Mouse (Mus musculus): ENCODE results near the gene Pcsk2. TPM values are rescaled to one million over a fixed set of nuclear protein-coding genes. Genes with fewer than 3 reads are reported as not detected.

Gene Pcsk2
- polyA plus RNA-seq, 1 experiment from 2014 or later, result 1.7 TPM

- Histone ChIP-seq H3K36me3 (ENCODE audit: insufficient read depth, low read length) (no peaks in the 10 kb centered on the region), H3K27me3 (ENCODE audit: insufficient read depth, low read length) (no peaks in the 10 kb centered on the region), H3K4me3 (ENCODE audit: low read length) (no peak overlapping the region), H3K4me1 (ENCODE audit: insufficient read depth, low read length) (0 out of 2 replicates have a peak, but pooled peaks cover 7% of the 10 kb centered on the region), H3K9ac (replicated peaks; ENCODE audit: low read length) (no peak overlapping the region), H3K9me3 (ENCODE audit: low read length) (no peaks in the 10 kb centered on the region), H3K27ac (ENCODE audit: low read length) (no peak overlapping the region), H3K4me2 (replicated peaks; ENCODE audit: low read depth, low read length) (no peak overlapping the region)
- no peak for ATAC-seq (ENCODE audit: low FRiP score, low TSS enrichment)
- whole genome bisulfite sequencing, result 95% methylated on average over 2 of the region's 2 CpGs
Measured at GRCm38 (mm10) chr2:143683513-143683912, 137.6 kb downstream of the Pcsk2 start.

- Histone ChIP-seq H3K27me3 (ENCODE audit: insufficient read depth, low read length) (no peaks in the 10 kb centered on the region), H3K4me3 (ENCODE audit: low read length) (no peak overlapping the region), H3K36me3 (ENCODE audit: insufficient read depth, low read length) (no peaks in the 10 kb centered on the region), H3K9ac (replicated peaks; ENCODE audit: low read length) (no peak overlapping the region), H3K4me2 (replicated peaks; ENCODE audit: low read depth, low read length) (no peak overlapping the region), H3K27ac (ENCODE audit: low read length) (no peak overlapping the region), H3K4me1 (ENCODE audit: insufficient read depth, low read length) (no peaks in the 10 kb centered on the region), H3K9me3 (ENCODE audit: low read length) (peaks cover 12% of the 10 kb centered on the region)
- no peak for ATAC-seq (ENCODE audit: low FRiP score, low TSS enrichment)
- 65% methylated on average over 3 of the region's 3 CpGs for WGBS
Measured at GRCm38 (mm10) chr2:143691244-143691643, 145.3 kb downstream of the Pcsk2 start.

- peak; percentile 88 for ATAC-seq (ENCODE audit: low FRiP score, low TSS enrichment)
- H3K27me3 ChIP-seq (ENCODE audit: insufficient read depth, low read length), result no peaks in the 10 kb centered on the region
- H3K4me1 ChIP-seq (ENCODE audit: insufficient read depth, low read length), result no peaks in the 10 kb centered on the region
- no peaks in the 10 kb centered on the region for H3K36me3 ChIP-seq (ENCODE audit: insufficient read depth, low read length)
- no peak overlapping the region for H3K9ac ChIP-seq (replicated peaks; ENCODE audit: low read length)
- H3K27ac ChIP-seq (ENCODE audit: low read length), result peak overlapping the region; percentile 22
- H3K4me3 ChIP-seq (ENCODE audit: low read length), result 0 out of 2 replicates have a peak overlapping the region, but pooled peaks have one; percentile 3
- peak overlapping the region; percentile 16; the same call in 1 of the 2 replicates for H3K4me2 ChIP-seq (replicated peaks; ENCODE audit: low read depth, low read length)
- H3K9me3 ChIP-seq (ENCODE audit: low read length), result peaks cover 12% of the 10 kb centered on the region
- WGBS, result 27% methylated on average over 14 of the region's 14 CpGs
Measured at GRCm38 (mm10) chr2:143696026-143696557, 150.1 kb downstream of the Pcsk2 start.

GRCm38 (mm10) chr2:143696704-143697103 is 150.7 kb downstream of the Pcsk2 start:
- H3K9ac ChIP-seq (replicated peaks; ENCODE audit: low read length), result no peak overlapping the region
- no peak overlapping the region for H3K4me2 ChIP-seq (replicated peaks; ENCODE audit: low read depth, low read length)
- peaks cover 12% of the 10 kb centered on the region for H3K9me3 ChIP-seq (ENCODE audit: low read length)
- H3K27me3 ChIP-seq (ENCODE audit: insufficient read depth, low read length), result no peaks in the 10 kb centered on the region
- H3K27ac ChIP-seq (ENCODE audit: low read length), result no peak overlapping the region
- WGBS, result 88% methylated on average over 7 of the region's 7 CpGs
- no peaks in the 10 kb centered on the region for H3K4me1 ChIP-seq (ENCODE audit: insufficient read depth, low read length)
- H3K4me3 ChIP-seq (ENCODE audit: low read length), result no peak overlapping the region
- H3K36me3 ChIP-seq (ENCODE audit: insufficient read depth, low read length), result no peaks in the 10 kb centered on the region
- no peak for ATAC-seq (ENCODE audit: low FRiP score, low TSS enrichment)

- no peak overlapping the region for H3K9ac ChIP-seq (replicated peaks; ENCODE audit: low read length)
- 83% methylated on average over 5 of the region's 5 CpGs for WGBS
Measured at GRCm38 (mm10) chr2:143701141-143701540, 155.2 kb downstream of the Pcsk2 start.

GRCm38 (mm10) chr2:143702931-143703344 is 157.0 kb downstream of the Pcsk2 start:
- Histone ChIP-seq H3K27ac (ENCODE audit: low read length) (no peak overlapping the region), H3K9me3 (ENCODE audit: low read length) (no peaks in the 10 kb centered on the region), H3K27me3 (ENCODE audit: insufficient read depth, low read length) (no peaks in the 10 kb centered on the region), H3K4me1 (ENCODE audit: insufficient read depth, low read length) (no peaks in the 10 kb centered on the region), H3K9ac (replicated peaks; ENCODE audit: low read length) (no peak overlapping the region), H3K36me3 (ENCODE audit: insufficient read depth, low read length) (no peaks in the 10 kb centered on the region), H3K4me3 (ENCODE audit: low read length) (no peak overlapping the region), H3K4me2 (replicated peaks; ENCODE audit: low read depth, low read length) (no peak overlapping the region)
- WGBS, result 79% methylated on average over 3 of the region's 3 CpGs
- ATAC-seq (ENCODE audit: low FRiP score, low TSS enrichment), result no peak

More at GRCm38 (mm10) chr2:143701141-143701540, 155.2 kb downstream of the Pcsk2 start:
- no peak overlapping the region for H3K4me3 ChIP-seq (ENCODE audit: low read length)
- H3K27ac ChIP-seq (ENCODE audit: low read length), result no peak overlapping the region
- H3K27me3 ChIP-seq (ENCODE audit: insufficient read depth, low read length), result no peaks in the 10 kb centered on the region
- no peak overlapping the region for H3K4me2 ChIP-seq (replicated peaks; ENCODE audit: low read depth, low read length)
- no peaks in the 10 kb centered on the region for H3K4me1 ChIP-seq (ENCODE audit: insufficient read depth, low read length)
- no peaks in the 10 kb centered on the region for H3K36me3 ChIP-seq (ENCODE audit: insufficient read depth, low read length)
- no peaks in the 10 kb centered on the region for H3K9me3 ChIP-seq (ENCODE audit: low read length)
- ATAC-seq (ENCODE audit: low FRiP score, low TSS enrichment), result no peak

- Histone ChIP-seq H3K4me2 (replicated peaks; ENCODE audit: low read depth, low read length) (no peak overlapping the region), H3K27ac (ENCODE audit: low read length) (no peak overlapping the region), H3K4me1 (ENCODE audit: insufficient read depth, low read length) (no peaks in the 10 kb centered on the region), H3K36me3 (ENCODE audit: insufficient read depth, low read length) (no peaks in the 10 kb centered on the region), H3K4me3 (ENCODE audit: low read length) (no peak overlapping the region), H3K9ac (replicated peaks; ENCODE audit: low read length) (no peak overlapping the region), H3K27me3 (ENCODE audit: insufficient read depth, low read length) (no peaks in the 10 kb centered on the region), H3K9me3 (ENCODE audit: low read length) (no peaks in the 10 kb centered on the region)
- 77% methylated on average over 3 of the region's 3 CpGs for WGBS
- no peak for ATAC-seq (ENCODE audit: low FRiP score, low TSS enrichment)
Measured at GRCm38 (mm10) chr2:143708205-143708604, 162.2 kb downstream of the Pcsk2 start.

GRCm38 (mm10) chr2:143709249-143709648 is 163.3 kb downstream of the Pcsk2 start:
- no peaks in the 10 kb centered on the region for H3K27me3 ChIP-seq (ENCODE audit: insufficient read depth, low read length)
- H3K4me2 ChIP-seq (replicated peaks; ENCODE audit: low read depth, low read length), result no peak overlapping the region
- no peaks in the 10 kb centered on the region for H3K9me3 ChIP-seq (ENCODE audit: low read length)
- no peak overlapping the region for H3K27ac ChIP-seq (ENCODE audit: low read length)
- H3K4me3 ChIP-seq (ENCODE audit: low read length), result no peak overlapping the region
- H3K4me1 ChIP-seq (ENCODE audit: insufficient read depth, low read length), result no peaks in the 10 kb centered on the region
- H3K9ac ChIP-seq (replicated peaks; ENCODE audit: low read length), result no peak overlapping the region
- no peak for ATAC-seq (ENCODE audit: low FRiP score, low TSS enrichment)
- H3K36me3 ChIP-seq (ENCODE audit: insufficient read depth, low read length), result no peaks in the 10 kb centered on the region
- WGBS, result 29% methylated on average over 4 of the region's 4 CpGs

- Histone ChIP-seq H3K4me3 (ENCODE audit: low read length) (no peak overlapping the region), H3K9me3 (ENCODE audit: low read length) (no peaks in the 10 kb centered on the region), H3K4me2 (replicated peaks; ENCODE audit: low read depth, low read length) (no peak overlapping the region), H3K9ac (replicated peaks; ENCODE audit: low read length) (no peak overlapping the region), H3K27me3 (ENCODE audit: insufficient read depth, low read length) (no peaks in the 10 kb centered on the region), H3K27ac (ENCODE audit: low read length) (no peak overlapping the region), H3K4me1 (ENCODE audit: insufficient read depth, low read length) (no peaks in the 10 kb centered on the region), H3K36me3 (ENCODE audit: insufficient read depth, low read length) (no peaks in the 10 kb centered on the region)
- 26% methylated on average over 2 of the region's 2 CpGs for WGBS
- ATAC-seq (ENCODE audit: low FRiP score, low TSS enrichment), result no peak
Measured at GRCm38 (mm10) chr2:143709979-143710378, 164.0 kb downstream of the Pcsk2 start.

- Histone ChIP-seq H3K4me3 (ENCODE audit: low read length) (no peak overlapping the region), H3K9me3 (ENCODE audit: low read length) (no peaks in the 10 kb centered on the region), H3K27ac (ENCODE audit: low read length) (no peak overlapping the region), H3K4me2 (replicated peaks; ENCODE audit: low read depth, low read length) (no peak overlapping the region), H3K9ac (replicated peaks; ENCODE audit: low read length) (no peak overlapping the region), H3K4me1 (ENCODE audit: insufficient read depth, low read length) (no peaks in the 10 kb centered on the region), H3K36me3 (ENCODE audit: insufficient read depth, low read length) (no peaks in the 10 kb centered on the region), H3K27me3 (ENCODE audit: insufficient read depth, low read length) (no peaks in the 10 kb centered on the region)
- ATAC-seq (ENCODE audit: low FRiP score, low TSS enrichment), result no peak
- 83% methylated on average over 4 of the region's 4 CpGs for WGBS
Measured at GRCm38 (mm10) chr2:143711886-143712285, 165.9 kb downstream of the Pcsk2 start.
